Mouse (Mus musculus) myocyte (in vitro differentiated cells): ENCODE measurements around the gene Slc39a8. TPM values are rescaled to one million over a fixed set of nuclear protein-coding genes. Genes with fewer than 3 reads are reported as not detected.

ENCODE experiments used
- H3K27me3 ChIP-seq: one replicate; pipeline ENCODE4 v1.6.1; 2011; ENCODE audit not compliant: control insufficient read depth, insufficient read depth, insufficient read length
- H3K36me3 ChIP-seq: one replicate; pipeline ENCODE4 v1.6.1; 2011; ENCODE audit not compliant: control insufficient read depth, insufficient read depth
- H3K4me2 ChIP-seq: one replicate; pipeline ENCODE4 v1.6.1; 2011; ENCODE audit warnings: low read depth, control low read depth
- H3K4me3 ChIP-seq: one replicate; pipeline ENCODE4 v1.5.1; 2011; ENCODE audit warnings: mild to moderate bottlenecking, control low read depth, moderate library complexity
- H3K79me2 ChIP-seq: one replicate; pipeline ENCODE4 v1.6.1; 2011; ENCODE audit not compliant: control insufficient read depth, insufficient read depth
- H3ac ChIP-seq: one replicate; pipeline ENCODE4 v1.6.1; 2011; ENCODE audit not compliant: control insufficient read depth, insufficient read length
- CEBPB ChIP-seq: IDR thresholded peaks from 2 replicates; pipeline ENCODE4 v1.6.1; 2011; ENCODE audit warnings: mild to moderate bottlenecking, moderate library complexity; ENCODE audit not compliant: poor library complexity, insufficient read depth, severe bottlenecking
- E2F4 ChIP-seq: IDR thresholded peaks from one replicate; pipeline ENCODE4 v1.6.1; 2011; ENCODE audit warnings: mild to moderate bottlenecking, control low read depth, moderate library complexity; ENCODE audit not compliant: insufficient read depth
- MAX ChIP-seq: IDR thresholded peaks from one replicate; pipeline ENCODE4 v1.6.1; 2011; ENCODE audit warnings: low read depth, mild to moderate bottlenecking, control low read depth
- MYOD1 ChIP-seq, 3 experiments: IDR thresholded peaks; one replicate each; pipeline ENCODE4 v1.6.1; 2011; ENCODE audit warnings: control low read depth in 2 of 3, low read depth in 2 of 3, mild to moderate bottlenecking in 2 of 3, moderate library complexity in 1 of 3; ENCODE audit not compliant: insufficient read length in 2 of 3, control insufficient read depth in 1 of 3
- MYOG ChIP-seq, 3 experiments: IDR thresholded peaks; one replicate each; pipeline ENCODE4 v1.6.1; 2011; ENCODE audit warnings: control low read depth in 2 of 3, low read depth in 2 of 3, mild to moderate bottlenecking in 2 of 3; ENCODE audit not compliant: insufficient read length in 2 of 3, control insufficient read depth in 1 of 3, insufficient read depth in 1 of 3
- POLR2A ChIP-seq: IDR thresholded peaks from one replicate; pipeline ENCODE4 v1.6.1; 2011; ENCODE audit warnings: low read depth, mild to moderate bottlenecking, control low read depth, moderate library complexity; ENCODE audit not compliant: insufficient read length
- POLR2AphosphoS2 ChIP-seq: IDR thresholded peaks from one replicate; pipeline ENCODE4 v1.6.1; 2011; ENCODE audit warnings: low read depth, control low read depth; ENCODE audit not compliant: insufficient read length
- REST ChIP-seq: IDR thresholded peaks from one replicate; pipeline ENCODE4 v1.6.1; 2011; ENCODE audit warnings: mild to moderate bottlenecking, control low read depth, moderate library complexity; ENCODE audit not compliant: insufficient read depth, insufficient read length
- SRF ChIP-seq: IDR thresholded peaks from one replicate; pipeline ENCODE4 v1.6.1; 2011; ENCODE audit warnings: low read depth; ENCODE audit not compliant: control insufficient read depth, insufficient read length
- TCF12 ChIP-seq: IDR thresholded peaks from one replicate; pipeline ENCODE4 v1.6.1; 2011; ENCODE audit warnings: mild to moderate bottlenecking, control low read depth; ENCODE audit not compliant: poor library complexity, insufficient read depth, severe bottlenecking
- TCF3 ChIP-seq: IDR thresholded peaks from one replicate; pipeline ENCODE4 v1.6.1; 2011; ENCODE audit warnings: low read depth, control low read depth; ENCODE audit not compliant: insufficient read length
- USF1 ChIP-seq: IDR thresholded peaks from one replicate; pipeline ENCODE4 v1.6.1; 2011; ENCODE audit warnings: low read depth, mild to moderate bottlenecking, control low read depth, moderate library complexity
- polyA plus RNA-seq: library from polyadenylated mRNA; unstranded; fragments of >200 nt; fragmentation: generic; extraction: Trizol; gene quantifications from one replicate; pipeline ENCODE4 v1.2.1, GENCODE M21; 2012; ENCODE audit warnings: missing spikeins

Slc39a8 gene
- polyA plus RNA-seq, 1 experiment = 0.96 TPM

GRCm38 (mm10) chr3:135814665-135815064 is 10.4 kb upstream of the Slc39a8 start:
- TF ChIP-seq SRF (no peak), MYOD1 (IDR thresholded peaks at IDR 0.05; ENCODE audit: control insufficient read depth in 1 of 3, insufficient read length in 2 of 3, low read depth in 2 of 3) (no peak), MYOG (IDR thresholded peaks at IDR 0.05; ENCODE audit: control insufficient read depth in 1 of 3, insufficient read depth in 1 of 3, insufficient read length in 2 of 3, low read depth in 2 of 3) (no peak), MAX (no peak), USF1 (no peak), POLR2AphosphoS2 (no peak), E2F4 (no peak), POLR2A (no peak), CEBPB (no peak), TCF12 (no peak), TCF3 (no peak), REST (no peak)
- H3K27me3 ChIP-seq = no peaks in the 10 kb centered on the region
- no peak overlapping the region for H3ac ChIP-seq
- H3K4me3 ChIP-seq = no peak overlapping the region
- no peak overlapping the region for H3K4me2 ChIP-seq
- H3K79me2 ChIP-seq = no peaks in the 10 kb centered on the region
- no peaks in the 10 kb centered on the region for H3K36me3 ChIP-seq

- no peak overlapping the region for H3K4me2 ChIP-seq
- TF ChIP-seq MYOD1 (IDR thresholded peaks at IDR 0.05; ENCODE audit: control insufficient read depth in 1 of 3, insufficient read length in 2 of 3, low read depth in 2 of 3) (no peak), TCF12 (no peak), SRF (no peak), REST (no peak), TCF3 (no peak), POLR2AphosphoS2 (no peak), USF1 (no peak), POLR2A (no peak), CEBPB (no peak), MYOG (IDR thresholded peaks at IDR 0.05; ENCODE audit: control insufficient read depth in 1 of 3, insufficient read depth in 1 of 3, insufficient read length in 2 of 3, low read depth in 2 of 3) (no peak), MAX (no peak), E2F4 (no peak)
- H3K79me2 ChIP-seq = no peaks in the 10 kb centered on the region
- H3K4me3 ChIP-seq = no peak overlapping the region
- no peak overlapping the region for H3ac ChIP-seq
- no peaks in the 10 kb centered on the region for H3K36me3 ChIP-seq
- no peaks in the 10 kb centered on the region for H3K27me3 ChIP-seq
Measured at GRCm38 (mm10) chr3:135815973-135816727, 8.9 kb upstream of the Slc39a8 start.

- no peak overlapping the region for H3K4me3 ChIP-seq
- no peaks in the 10 kb centered on the region for H3K79me2 ChIP-seq
- H3ac ChIP-seq = no peak overlapping the region
- H3K27me3 ChIP-seq = no peaks in the 10 kb centered on the region
- H3K4me2 ChIP-seq = no peak overlapping the region
- no peaks in the 10 kb centered on the region for H3K36me3 ChIP-seq
- TF ChIP-seq E2F4 = no peak
- no peak for TF ChIP-seq USF1
- TF ChIP-seq POLR2A = no peak
- TF ChIP-seq SRF = no peak
- TF ChIP-seq CEBPB = no peak
- no peak for TF ChIP-seq TCF12
- TF ChIP-seq MYOD1 (IDR thresholded peaks at IDR 0.05; ENCODE audit: control insufficient read depth in 1 of 3, insufficient read length in 2 of 3, low read depth in 2 of 3) = no peak
- no peak for TF ChIP-seq REST
- no peak for TF ChIP-seq TCF3
- no peak for TF ChIP-seq MAX
- TF ChIP-seq POLR2AphosphoS2 = no peak
- TF ChIP-seq MYOG (IDR thresholded peaks at IDR 0.05; ENCODE audit: control insufficient read depth in 1 of 3, insufficient read depth in 1 of 3, insufficient read length in 2 of 3, low read depth in 2 of 3) = no peak
Measured at GRCm38 (mm10) chr3:135817124-135817523, 8.0 kb upstream of the Slc39a8 start.

GRCm38 (mm10) chr3:135824436-135824835 is 643 bp upstream of the Slc39a8 start:
- no peaks in the 10 kb centered on the region for H3K27me3 ChIP-seq
- no peaks in the 10 kb centered on the region for H3K36me3 ChIP-seq
- TF ChIP-seq REST (no peak), MYOD1 (IDR thresholded peaks at IDR 0.05; ENCODE audit: control insufficient read depth in 1 of 3, insufficient read length in 2 of 3, low read depth in 2 of 3) (no peak), MYOG (IDR thresholded peaks at IDR 0.05; ENCODE audit: control insufficient read depth in 1 of 3, insufficient read depth in 1 of 3, insufficient read length in 2 of 3, low read depth in 2 of 3) (no peak), POLR2A (no peak), TCF3 (no peak), CEBPB (no peak), E2F4 (no peak), POLR2AphosphoS2 (no peak), TCF12 (no peak), USF1 (no peak)
- H3K79me2 ChIP-seq = no peaks in the 10 kb centered on the region
- H3K4me3 ChIP-seq = peak overlapping the region; percentile 33
- no peak overlapping the region for H3ac ChIP-seq
- H3K4me2 ChIP-seq = peak overlapping the region; percentile 100
